Mouse (Mus musculus) heart, adult 8-10 months (tissue): ENCODE measurements around the gene Lrrtm1. TPM values are rescaled to one million over a fixed set of nuclear protein-coding genes. Genes with fewer than 3 reads are reported as not detected.

Experiments
- DNase-seq: peaks from one replicate; pipeline ENCODE4 v3.0.0; 2022; ENCODE audit warnings: low spot score
- total RNA-seq, 4 experiments: library from RNA; stranded (reverse); gene quantifications; 2 replicates each; pipeline ENCODE4 v1.2.4; 2022

The Lrrtm1 gene
- total RNA-seq: not detected

GRCm38 (mm10) chr6:77242601-77243406 is at the start of gene Lrrtm1:
Gene Lrrtm1, plus strand, starts transcription at chr6:77242689.
- DNase-seq: no peak

- no peak for DNase-seq
Observed at GRCm38 (mm10) chr6:77196650-77197049, 45.8 kb upstream of the Lrrtm1 start.

- no peak for DNase-seq
Observed at GRCm38 (mm10) chr6:77199375-77199774, 43.1 kb upstream of the Lrrtm1 start.

GRCm38 (mm10) chr6:77209183-77209582 is 33.3 kb upstream of the Lrrtm1 start:
- no peak for DNase-seq

- DNase-seq: no peak
Observed at GRCm38 (mm10) chr6:77209929-77210328, 32.6 kb upstream of the Lrrtm1 start.

- DNase-seq: no peak
Observed at GRCm38 (mm10) chr6:77213757-77214409, 28.6 kb upstream of the Lrrtm1 start.

- no peak for DNase-seq
Observed at GRCm38 (mm10) chr6:77215322-77215721, 27.2 kb upstream of the Lrrtm1 start.

- no peak for DNase-seq
Observed at GRCm38 (mm10) chr6:77218875-77219274, 23.6 kb upstream of the Lrrtm1 start.

- no peak for DNase-seq
Observed at GRCm38 (mm10) chr6:77220776-77221175, 21.7 kb upstream of the Lrrtm1 start.

GRCm38 (mm10) chr6:77222849-77223638 is 19.4 kb upstream of the Lrrtm1 start:
- DNase-seq: no peak

- DNase-seq: no peak
Observed at GRCm38 (mm10) chr6:77240426-77240825, 2.1 kb upstream of the Lrrtm1 start.

GRCm38 (mm10) chr6:77243541-77244231 is 1.2 kb downstream of the Lrrtm1 start:
- DNase-seq: no peak

- DNase-seq: no peak
Observed at GRCm38 (mm10) chr6:77253480-77253879, 11.0 kb downstream of the Lrrtm1 start.

- no peak for DNase-seq
Observed at GRCm38 (mm10) chr6:77256348-77256747, 13.9 kb downstream of the Lrrtm1 start.

GRCm38 (mm10) chr6:77257358-77258105 is 15.0 kb downstream of the Lrrtm1 start:
- DNase-seq: no peak

- DNase-seq: no peak
Observed at GRCm38 (mm10) chr6:77265163-77265562, 22.7 kb downstream of the Lrrtm1 start.

- no peak for DNase-seq
Observed at GRCm38 (mm10) chr6:77278794-77279193, 36.3 kb downstream of the Lrrtm1 start.

GRCm38 (mm10) chr6:77286317-77286716 is 43.8 kb downstream of the Lrrtm1 start:
- DNase-seq: no peak

GRCm38 (mm10) chr6:77288402-77288801 is 45.9 kb downstream of the Lrrtm1 start:
- DNase-seq: no peak

- no peak for DNase-seq
Observed at GRCm38 (mm10) chr6:77291415-77291814, 48.9 kb downstream of the Lrrtm1 start.

GRCm38 (mm10) chr6:77301305-77301704 is 58.8 kb downstream of the Lrrtm1 start:
- no peak for DNase-seq
